Mouse (Mus musculus): ENCODE data around the gene Zmym3. TPM values are rescaled to one million over a fixed set of nuclear protein-coding genes. Genes with fewer than 3 reads are reported as not detected.
A peak's percentile ranks its signal among the peaks of the same experiment; 100 is the strongest.

Gene Zmym3
- 9.8 and 10.6 TPM in 2 replicates for polyA plus RNA-seq (2015; fragmentation: Nextera tagmentation; extraction: Ambion mirVana)

DNA sequence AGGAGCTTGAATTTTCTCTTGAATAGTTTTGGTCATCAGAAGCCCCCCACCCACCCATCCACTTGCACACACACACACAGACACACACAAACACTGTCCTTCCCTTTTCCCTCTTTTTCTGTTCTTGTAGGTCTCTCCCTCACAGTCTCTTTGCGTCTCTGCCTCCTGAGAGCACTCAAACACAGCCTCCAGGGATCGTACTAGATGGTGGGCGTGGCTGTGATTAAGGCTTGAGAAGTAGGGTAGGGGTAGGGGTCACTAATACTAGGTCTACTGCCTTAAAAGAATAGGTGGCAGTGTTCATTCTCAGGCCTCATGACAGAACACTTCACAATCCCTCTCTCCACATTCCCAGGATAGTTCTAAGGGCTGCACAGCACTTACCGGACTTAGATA, at the start of gene Zmym3:
Zmym3 (minus strand) TSS at position 150 of the 396 bp plus-strand sequence.
- Histone ChIP-seq H3K9me3 (ENCODE audit: control insufficient read depth) (no peaks in the 10 kb centered on the region), H3K4me3 (ENCODE audit: low read depth, low read length) (peak within 1 kb of the TSS; percentile 62), H3K4me1 (replicated peaks; ENCODE audit: control insufficient read depth, insufficient read depth, low read length) (no peaks in the 10 kb centered on the region), H3K27me3 (replicated peaks; ENCODE audit: control insufficient read depth, insufficient read depth, low read length) (no peaks in the 10 kb centered on the region), H3K4me2 (replicated peaks; ENCODE audit: low read depth) (peak within 1 kb of the TSS; percentile 72), H3K9ac (ENCODE audit: low read depth, low read length) (peak within 1 kb of the TSS; percentile 64), H3K36me3 (ENCODE audit: control insufficient read depth, insufficient read depth) (no peaks in the 10 kb centered on the region), H3K27ac (ENCODE audit: low read depth, low read length) (peak within 1 kb of the TSS; percentile 35; the same call in 1 of the 2 replicates)
- no peak for ATAC-seq
- 34% methylated on average over 4 of the region's 4 CpGs for WGBS
- no peak for TF ChIP-seq CTCF (IDR thresholded peaks at IDR 0.05; ENCODE audit: low read depth)

DNA sequence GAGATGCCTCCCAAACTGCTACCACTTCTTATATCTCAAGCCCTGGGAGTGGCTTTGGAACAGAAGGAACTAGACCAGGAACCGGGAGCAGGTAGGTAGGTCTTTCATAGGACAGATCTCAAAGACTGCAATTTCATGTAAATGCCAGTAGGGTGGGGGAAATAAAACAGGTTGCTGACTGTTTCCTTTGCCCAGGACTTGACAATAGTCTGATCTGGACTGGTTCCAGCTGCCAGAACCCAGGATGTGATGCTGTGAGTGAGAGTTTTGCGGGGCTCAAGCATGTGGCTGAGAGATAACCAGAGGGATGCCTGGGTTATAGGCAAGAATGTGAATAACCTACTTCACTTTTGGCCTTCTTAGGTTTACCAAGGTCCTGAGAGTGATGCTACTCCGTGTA, 30.9 kb upstream of the Zmym3 start:
- H3K27me3 ChIP-seq (replicated peaks; ENCODE audit: control insufficient read depth, insufficient read depth, low read length) = no peaks in the 10 kb centered on the region
- TF ChIP-seq CTCF (IDR thresholded peaks at IDR 0.05; ENCODE audit: low read depth) = no peak
- WGBS = 64% methylated on average over 3 of the region's 3 CpGs
- H3K4me3 ChIP-seq (ENCODE audit: low read depth, low read length) = no peak overlapping the region
- peaks cover 8% of the 10 kb centered on the region; the same call in 1 of the 2 replicates for H3K36me3 ChIP-seq (ENCODE audit: control insufficient read depth, insufficient read depth)
- no peaks in the 10 kb centered on the region for H3K4me1 ChIP-seq (replicated peaks; ENCODE audit: control insufficient read depth, insufficient read depth, low read length)
- no peak overlapping the region for H3K9ac ChIP-seq (ENCODE audit: low read depth, low read length)
- H3K27ac ChIP-seq (ENCODE audit: low read depth, low read length) = no peak overlapping the region
- no peak overlapping the region for H3K4me2 ChIP-seq (replicated peaks; ENCODE audit: low read depth)
- ATAC-seq = no peak
- no peaks in the 10 kb centered on the region for H3K9me3 ChIP-seq (ENCODE audit: control insufficient read depth)

DNA sequence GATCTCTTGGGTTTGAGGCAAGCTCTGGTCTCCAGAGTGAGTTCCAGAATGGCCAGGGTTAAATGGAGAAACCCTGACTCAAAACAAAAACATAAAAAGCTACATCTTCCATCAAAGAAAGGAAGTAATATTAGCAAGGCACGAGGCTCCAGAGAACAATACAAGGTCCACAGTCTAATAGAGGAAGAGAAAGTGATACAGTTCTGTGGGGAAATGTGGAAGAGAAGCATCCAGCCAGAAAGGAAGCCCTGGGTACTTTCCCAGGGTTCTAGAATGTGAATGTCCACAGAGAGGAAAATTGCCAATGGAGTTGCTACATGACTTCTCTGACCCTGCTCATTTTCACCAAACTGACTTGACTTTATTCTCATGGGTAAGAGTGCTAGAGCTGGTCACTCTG, 30.5 kb upstream of the Zmym3 start:
- Histone ChIP-seq H3K4me2 (replicated peaks; ENCODE audit: low read depth) (no peak overlapping the region), H3K9me3 (ENCODE audit: control insufficient read depth) (no peaks in the 10 kb centered on the region), H3K4me3 (ENCODE audit: low read depth, low read length) (no peak overlapping the region), H3K27me3 (replicated peaks; ENCODE audit: control insufficient read depth, insufficient read depth, low read length) (no peaks in the 10 kb centered on the region), H3K9ac (ENCODE audit: low read depth, low read length) (no peak overlapping the region), H3K27ac (ENCODE audit: low read depth, low read length) (no peak overlapping the region), H3K4me1 (replicated peaks; ENCODE audit: control insufficient read depth, insufficient read depth, low read length) (no peaks in the 10 kb centered on the region), H3K36me3 (ENCODE audit: control insufficient read depth, insufficient read depth) (peaks cover 13% of the 10 kb centered on the region)
- WGBS = 39% methylated on average over 1 of the region's 1 CpGs
- TF ChIP-seq CTCF (IDR thresholded peaks at IDR 0.05; ENCODE audit: low read depth) = no peak
- no peak for ATAC-seq

DNA sequence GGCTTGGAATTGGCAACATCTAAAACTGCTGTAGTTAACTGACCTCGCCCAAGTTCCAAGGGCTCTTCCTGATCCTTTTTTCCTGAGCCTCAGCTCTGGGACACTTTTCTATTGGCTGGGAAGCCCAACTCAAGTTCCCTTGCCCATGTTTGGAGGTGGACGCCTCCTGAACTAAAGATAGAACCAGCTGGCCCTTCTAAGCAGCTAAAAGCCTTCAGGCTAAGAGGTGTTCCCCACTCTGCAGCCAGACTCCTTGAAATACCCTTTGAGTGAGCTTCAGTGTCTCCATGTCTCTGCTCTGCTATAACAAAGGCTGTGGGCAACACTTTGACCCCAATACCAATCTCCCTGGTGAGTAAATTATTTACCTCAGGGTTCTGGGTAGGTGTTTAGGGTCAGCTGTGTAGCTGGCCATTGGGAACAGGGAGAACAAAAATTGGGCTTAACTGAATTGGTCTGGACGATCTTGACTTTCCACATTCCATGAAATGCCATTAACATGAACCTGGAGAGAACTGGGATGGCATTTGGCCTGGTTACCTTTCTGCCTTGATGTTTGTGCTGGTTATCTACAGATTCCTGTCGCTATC, 28.3 kb upstream of the Zmym3 start, which contains the start of gene Itgb1bp2:
Itgb1bp2 (plus strand) TSS at position 203 of the 590 bp plus-strand sequence.
- H3K4me1 ChIP-seq (replicated peaks; ENCODE audit: control insufficient read depth, insufficient read depth, low read length) = no peaks in the 10 kb centered on the region
- no peak within 1 kb of the TSS for H3K4me3 ChIP-seq (ENCODE audit: low read depth, low read length)
- no peak within 1 kb of the TSS for H3K9ac ChIP-seq (ENCODE audit: low read depth, low read length)
- no peak for TF ChIP-seq CTCF (IDR thresholded peaks at IDR 0.05; ENCODE audit: low read depth)
- no peak within 1 kb of the TSS for H3K27ac ChIP-seq (ENCODE audit: low read depth, low read length)
- no peak for ATAC-seq
- H3K36me3 ChIP-seq (ENCODE audit: control insufficient read depth, insufficient read depth) = peaks cover 18% of the 10 kb centered on the region
- no peaks in the 10 kb centered on the region for H3K9me3 ChIP-seq (ENCODE audit: control insufficient read depth)
- H3K27me3 ChIP-seq (replicated peaks; ENCODE audit: control insufficient read depth, insufficient read depth, low read length) = no peaks in the 10 kb centered on the region
- 76% methylated on average over 4 of the region's 4 CpGs for whole genome bisulfite sequencing
- no peak within 1 kb of the TSS for H3K4me2 ChIP-seq (replicated peaks; ENCODE audit: low read depth)

DNA sequence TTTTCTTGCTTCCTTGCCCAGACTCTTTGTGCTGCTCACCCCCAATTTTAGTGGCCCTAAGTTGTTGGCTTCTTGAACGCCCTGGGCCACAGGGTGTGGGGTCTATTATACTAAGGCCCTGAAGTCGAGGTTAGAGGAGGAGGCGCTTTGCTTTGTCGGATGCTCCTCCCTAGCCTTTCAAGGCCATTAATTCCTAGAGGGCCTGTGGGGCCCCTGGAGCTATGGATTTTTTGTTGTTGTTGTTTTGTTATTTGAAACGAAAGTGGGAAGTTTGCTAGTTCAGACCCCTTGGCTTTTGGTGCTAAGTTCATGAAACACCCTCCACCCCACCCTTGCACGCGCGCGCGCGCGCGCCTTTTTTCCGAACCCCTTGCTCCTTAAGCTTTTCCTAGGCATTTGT, 9.3 kb upstream of the Zmym3 start:
- no peak for TF ChIP-seq CTCF (IDR thresholded peaks at IDR 0.05; ENCODE audit: low read depth)
- WGBS = 15% methylated on average over 14 of the region's 14 CpGs
- peak overlapping the region; percentile 65 for H3K4me3 ChIP-seq (ENCODE audit: low read depth, low read length)
- H3K36me3 ChIP-seq (ENCODE audit: control insufficient read depth, insufficient read depth) = peaks cover 3% of the 10 kb centered on the region; the same call in 1 of the 2 replicates
- peak overlapping the region; percentile 74 for H3K9ac ChIP-seq (ENCODE audit: low read depth, low read length)
- peak overlapping the region; percentile 58 for H3K4me2 ChIP-seq (replicated peaks; ENCODE audit: low read depth)
- peak overlapping the region; percentile 90 for H3K27ac ChIP-seq (ENCODE audit: low read depth, low read length)
- no peaks in the 10 kb centered on the region for H3K9me3 ChIP-seq (ENCODE audit: control insufficient read depth)
- no peaks in the 10 kb centered on the region for H3K27me3 ChIP-seq (replicated peaks; ENCODE audit: control insufficient read depth, insufficient read depth, low read length)
- ATAC-seq = peak; percentile 64
- no peaks in the 10 kb centered on the region for H3K4me1 ChIP-seq (replicated peaks; ENCODE audit: control insufficient read depth, insufficient read depth, low read length)

DNA sequence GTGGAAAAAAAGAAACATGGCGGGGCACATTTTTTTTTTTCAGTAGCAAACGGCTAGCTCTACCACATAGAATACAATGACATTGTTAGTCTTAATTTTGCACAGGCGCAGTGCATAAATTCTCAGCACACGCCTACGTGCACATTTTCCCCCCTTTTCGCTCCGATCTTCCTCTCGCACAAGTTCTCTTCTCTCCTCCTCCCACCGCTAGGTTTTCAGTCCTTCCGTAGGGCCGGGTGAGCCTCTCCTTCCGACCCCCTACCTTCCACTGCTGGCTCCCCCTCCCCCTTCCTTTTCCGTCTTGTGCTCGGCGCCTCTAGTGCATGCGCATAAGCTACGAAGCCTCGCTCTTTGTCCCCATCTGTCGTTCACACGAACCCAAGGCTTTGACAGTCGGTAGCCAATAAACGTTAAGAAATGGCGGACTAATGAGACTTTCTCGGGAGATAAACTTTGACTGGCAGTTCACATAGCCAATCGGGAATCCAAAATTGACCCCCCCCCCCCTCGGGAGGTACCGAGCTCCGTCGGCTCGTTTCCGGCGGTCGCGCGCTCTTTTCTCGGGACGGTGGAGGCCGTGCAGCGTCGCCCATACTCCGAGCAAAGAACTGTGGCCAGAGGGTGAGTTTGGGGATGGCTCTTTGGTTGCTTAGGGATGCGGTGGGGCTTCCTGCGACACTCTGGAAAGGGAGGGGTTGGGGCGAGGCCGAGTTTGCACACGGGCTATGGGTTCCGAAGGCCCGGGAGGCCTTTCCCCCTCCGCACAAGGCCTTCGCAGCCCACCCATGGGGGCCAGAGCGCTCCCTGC, 8.7 kb upstream of the Zmym3 start, which contains the start of gene Nono:
Nono (plus strand) TSS at position 177 of the 808 bp plus-strand sequence.
- peak; percentile 52 for TF ChIP-seq CTCF (IDR thresholded peaks at IDR 0.05; ENCODE audit: low read depth)
- 19% methylated on average over 51 of the region's 51 CpGs for WGBS

More for the DNA sequence above, 8.7 kb upstream of the Zmym3 start, which contains the start of gene Nono:
- peak within 1 kb of the TSS; percentile 65 for H3K4me3 ChIP-seq (ENCODE audit: low read depth, low read length)
- peak; percentile 92 for ATAC-seq
- peak within 1 kb of the TSS; percentile 74 for H3K9ac ChIP-seq (ENCODE audit: low read depth, low read length)
- peak within 1 kb of the TSS; percentile 90 for H3K27ac ChIP-seq (ENCODE audit: low read depth, low read length)
- H3K4me1 ChIP-seq (replicated peaks; ENCODE audit: control insufficient read depth, insufficient read depth, low read length) = no peaks in the 10 kb centered on the region
- H3K36me3 ChIP-seq (ENCODE audit: control insufficient read depth, insufficient read depth) = peaks cover 3% of the 10 kb centered on the region; the same call in 1 of the 2 replicates
- H3K4me2 ChIP-seq (replicated peaks; ENCODE audit: low read depth) = peak within 1 kb of the TSS; percentile 58
- H3K27me3 ChIP-seq (replicated peaks; ENCODE audit: control insufficient read depth, insufficient read depth, low read length) = no peaks in the 10 kb centered on the region
- no peaks in the 10 kb centered on the region for H3K9me3 ChIP-seq (ENCODE audit: control insufficient read depth)

Data from intestine, postnatal 0 days (tissue).